Mouse (Mus musculus) gonadal fat pad, adult 2 months (tissue): Measurements from ENCODE around the gene Idh3a. TPM values are rescaled to one million over a fixed set of nuclear protein-coding genes. Genes with fewer than 3 reads are reported as not detected.
"Not testable (repeated sequence)": the region's sequence is repeated elsewhere in the genome, so short reads cannot be mapped to it uniquely, and the experiment has no call there.

ENCODE experiments used
- DNase-seq: peaks from one replicate; pipeline ENCODE4 v3.0.0-alpha.2; 2012; ENCODE audit warnings: low read depth
- polyA plus RNA-seq: library from polyadenylated mRNA; depleted of rRNA; stranded (reverse); fragments of >200 nt; gene quantifications from 2 replicates; pipeline ENCODE4 v1.2.3, GENCODE M21; 2012; rRNA removed

Gene Idh3a
- polyA plus RNA-seq: 64.5 and 104 TPM in 2 replicates

DNA sequence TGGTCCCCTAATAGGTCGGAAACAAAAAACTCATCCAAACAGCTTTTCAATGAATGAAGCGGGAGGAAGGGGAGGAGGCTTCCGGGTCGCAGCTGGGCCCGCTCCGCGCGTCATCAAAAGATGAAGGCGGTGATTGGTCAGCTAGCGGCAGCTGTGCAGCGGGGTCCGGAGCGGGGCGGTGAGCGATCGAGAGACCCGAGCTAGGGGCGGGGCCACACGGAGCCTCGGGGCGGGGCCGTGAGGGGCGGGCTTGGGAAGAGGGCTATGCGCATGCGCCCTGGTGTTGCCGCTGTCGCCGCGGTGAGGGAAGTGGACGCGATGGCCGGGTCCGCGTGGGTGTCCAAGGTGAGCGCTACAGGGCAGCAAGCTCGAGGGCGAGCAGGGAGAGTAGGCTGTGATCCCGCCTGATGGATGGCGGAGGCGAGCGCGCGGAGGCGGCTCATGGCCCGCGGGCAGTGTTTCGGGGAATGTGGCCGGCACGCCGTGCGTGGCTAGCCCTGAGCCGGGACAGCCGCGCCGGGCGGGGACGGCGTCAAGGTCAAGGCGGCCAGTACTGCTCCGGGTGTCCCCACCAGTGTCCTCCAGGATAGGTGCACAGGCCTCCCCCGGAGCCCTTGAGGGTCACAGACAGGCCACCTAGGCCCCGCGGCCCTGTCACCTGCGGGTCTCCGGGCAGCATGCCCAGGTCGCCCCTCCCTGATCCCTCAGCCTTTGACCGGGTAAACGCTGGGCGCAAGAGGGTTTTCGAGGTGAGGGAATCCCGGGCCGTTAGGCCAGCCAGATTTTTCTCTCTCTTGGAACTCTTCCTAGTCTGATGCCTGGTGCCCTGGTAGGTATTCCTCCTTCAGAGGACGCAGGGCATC, at the start of gene Idh3a:
Gene Idh3a, plus strand, starts transcription at position 136 of the 863 bp plus-strand sequence.
- DNase-seq: no peak

GRCm38 (mm10) chr9:54537030-54537429, 49.1 kb upstream of the Idh3a start:
- DNase-seq: no peak

GRCm38 (mm10) chr9:54537480-54537879, 48.7 kb upstream of the Idh3a start:
- DNase-seq: no peak

GRCm38 (mm10) chr9:54538244-54538643, 47.9 kb upstream of the Idh3a start:
- DNase-seq: no peak

DNA sequence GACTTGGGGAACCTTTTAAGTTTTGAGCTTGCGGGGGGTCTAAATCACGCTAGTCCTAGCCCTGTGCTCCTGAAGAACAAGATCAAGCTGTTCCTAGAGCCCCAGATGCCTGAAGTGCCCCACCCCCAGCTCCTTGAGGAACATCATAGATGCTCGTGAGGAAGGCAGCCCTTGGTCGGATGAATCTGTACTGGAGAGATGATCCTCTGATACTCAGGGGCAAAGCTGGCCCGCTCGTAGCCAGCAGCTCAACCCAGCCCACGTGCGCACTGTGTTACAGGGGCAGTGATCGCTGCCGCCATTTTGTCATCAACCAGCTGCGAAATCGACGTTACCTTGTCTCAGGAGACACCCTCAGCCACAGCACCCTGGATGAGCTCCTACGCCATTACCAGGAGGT, 47.5 kb upstream of the Idh3a start, which contains the start of gene Sh2d7:
Gene Sh2d7, plus strand, starts transcription at position 301 of the 400 bp plus-strand sequence.
- no peak for DNase-seq

DNA sequence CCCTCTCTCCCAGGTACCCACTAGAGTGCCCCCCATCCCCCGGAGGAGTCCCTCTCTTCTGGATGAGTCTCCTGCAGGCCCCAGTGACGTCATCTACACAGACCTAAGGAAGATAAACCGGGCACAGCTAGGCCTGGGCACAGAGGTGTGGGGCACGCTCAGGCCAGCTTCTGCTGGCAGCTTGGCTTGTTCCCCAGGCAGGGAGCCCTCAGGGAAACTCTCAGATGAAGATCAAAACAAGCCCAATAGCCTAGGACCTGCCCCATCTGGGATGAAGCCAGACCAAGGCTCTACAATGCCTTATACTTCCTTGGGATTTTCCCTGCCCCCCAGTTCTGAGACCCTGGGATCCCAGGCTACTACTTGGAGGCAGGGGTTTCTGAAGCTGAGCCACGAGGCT, 45.3 kb upstream of the Idh3a start:
- DNase-seq: no peak

- no peak for DNase-seq
Measured at GRCm38 (mm10) chr9:54544212-54544953, 41.8 kb upstream of the Idh3a start.

GRCm38 (mm10) chr9:54544954-54545315, 41.2 kb upstream of the Idh3a start:
- no peak for DNase-seq

DNA sequence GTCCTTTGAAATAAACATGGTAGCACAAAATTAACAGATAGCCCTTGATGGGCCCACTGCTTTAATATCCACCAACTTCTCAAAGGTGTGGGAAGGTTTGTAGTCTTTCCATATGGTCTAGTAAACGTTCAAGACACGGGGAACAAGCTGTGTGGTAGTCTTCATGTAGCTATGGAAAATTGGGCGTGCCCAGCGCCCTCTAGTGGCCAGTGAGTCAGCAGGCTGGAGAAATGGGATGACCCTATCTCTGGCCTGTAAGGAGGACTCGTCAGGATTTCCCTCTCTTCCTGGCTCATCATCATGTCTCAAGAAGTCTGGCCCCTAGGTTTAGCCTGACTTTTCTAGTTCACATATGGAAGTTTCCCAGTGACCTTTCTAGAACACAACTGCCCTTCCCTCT, 38.6 kb upstream of the Idh3a start:
- no peak for DNase-seq

DNA sequence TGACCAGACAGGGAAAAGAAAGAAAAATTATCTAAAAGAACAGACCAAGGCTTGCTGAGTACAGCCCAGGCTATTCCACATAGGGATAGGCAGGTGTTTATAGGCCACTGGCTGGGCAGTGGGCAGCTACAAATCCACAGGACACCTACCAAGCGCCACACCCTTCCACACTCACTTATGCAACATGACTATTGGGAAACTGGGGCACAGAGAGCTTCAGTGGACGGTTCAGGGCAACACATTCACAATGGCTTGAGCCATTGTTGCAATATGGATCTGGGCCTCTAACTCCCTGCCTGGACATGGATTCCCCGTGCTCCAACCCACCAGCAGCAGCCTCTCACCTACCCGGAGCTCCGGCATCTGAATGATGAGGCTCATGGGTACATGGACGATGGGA, 36.7 kb upstream of the Idh3a start:
- no peak for DNase-seq

- DNase-seq: no peak
Measured at GRCm38 (mm10) chr9:54552409-54552808, 33.7 kb upstream of the Idh3a start.

GRCm38 (mm10) chr9:54555044-54555443, 31.1 kb upstream of the Idh3a start:
- no peak for DNase-seq

DNA sequence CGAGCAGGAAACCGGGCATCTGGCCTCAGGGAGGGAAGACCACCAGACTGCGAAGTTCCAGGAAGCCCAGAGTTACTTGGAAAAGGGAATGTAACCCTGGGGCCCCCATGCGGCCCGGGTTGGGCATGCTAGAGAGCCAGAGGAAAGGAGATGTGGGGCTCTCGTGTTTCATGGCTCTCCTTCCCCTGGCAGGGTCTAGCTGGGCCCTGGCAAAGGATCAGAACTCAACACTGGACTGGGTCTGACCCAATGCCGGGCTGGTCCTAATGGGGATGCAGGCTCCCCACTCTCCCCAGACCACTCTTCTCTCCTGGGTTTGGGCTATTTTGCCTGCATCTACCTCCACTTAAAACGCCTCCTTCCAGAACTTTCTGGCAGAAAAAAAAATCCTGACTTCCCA, 27.4 kb upstream of the Idh3a start:
- no peak for DNase-seq

- no peak for DNase-seq
Measured at GRCm38 (mm10) chr9:54559771-54560471, 26.2 kb upstream of the Idh3a start, which contains the start of gene Cib2. Cib2 (minus strand) TSS chr9:54560218.

GRCm38 (mm10) chr9:54560831-54561601, 25.1 kb upstream of the Idh3a start:
- no peak for DNase-seq

DNA sequence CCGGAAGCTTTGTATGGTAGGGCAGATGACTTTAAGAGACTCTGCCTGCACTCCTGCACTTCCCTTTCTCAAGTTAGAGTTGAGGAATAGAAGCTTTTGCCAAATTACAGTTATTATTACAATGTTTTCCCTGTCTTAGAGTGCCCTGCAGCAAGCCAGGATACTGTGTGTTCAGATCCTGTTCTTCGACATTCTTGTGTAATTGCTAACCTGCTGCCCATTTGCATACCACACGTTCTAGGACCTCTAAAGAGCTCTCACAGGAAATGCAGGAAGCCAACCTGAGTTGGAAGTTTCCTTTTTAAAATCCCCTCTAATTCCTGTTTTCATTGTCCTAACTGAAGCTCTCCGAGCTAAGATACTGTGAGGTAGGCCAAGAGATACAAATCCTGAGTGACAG, 19.2 kb upstream of the Idh3a start:
- peak; percentile 88 for DNase-seq

- no peak for DNase-seq
Measured at GRCm38 (mm10) chr9:54568732-54569131, 17.4 kb upstream of the Idh3a start.

DNA sequence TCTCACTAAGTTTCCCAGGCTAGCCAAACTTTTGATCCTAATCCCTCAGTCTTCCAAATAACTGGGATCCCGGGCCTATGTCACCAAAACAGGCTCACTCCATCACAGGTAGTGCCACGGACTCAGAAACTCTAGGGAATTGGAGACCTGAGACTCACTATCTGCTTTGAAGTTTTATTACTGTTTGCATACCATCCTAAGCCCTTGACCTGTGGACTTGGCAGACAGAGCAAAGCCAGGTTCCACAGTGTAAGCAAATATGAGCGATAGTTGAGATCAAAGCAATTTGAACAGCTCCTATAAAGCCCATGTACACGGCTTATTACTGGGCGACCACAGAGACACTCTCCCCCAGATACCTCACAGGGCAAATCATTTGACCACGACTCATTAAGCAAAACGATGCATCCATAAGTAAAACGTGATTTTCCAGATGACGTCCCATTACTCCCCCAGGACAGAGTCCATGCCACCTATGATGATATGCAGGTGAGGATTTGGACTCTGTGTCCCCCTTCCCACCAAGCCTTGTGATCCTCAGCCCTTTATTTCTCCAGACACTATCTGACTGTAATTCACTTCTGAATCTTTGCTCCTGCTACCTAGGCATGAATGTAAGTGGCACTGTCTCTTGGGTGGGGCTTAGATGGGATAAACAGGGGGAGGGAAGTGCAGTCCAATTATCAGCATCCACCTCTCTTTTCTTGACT, 14.8 kb upstream of the Idh3a start:
- DNase-seq: no peak

- DNase-seq: no peak
Measured at GRCm38 (mm10) chr9:54583712-54584111, 2.4 kb upstream of the Idh3a start.

DNA sequence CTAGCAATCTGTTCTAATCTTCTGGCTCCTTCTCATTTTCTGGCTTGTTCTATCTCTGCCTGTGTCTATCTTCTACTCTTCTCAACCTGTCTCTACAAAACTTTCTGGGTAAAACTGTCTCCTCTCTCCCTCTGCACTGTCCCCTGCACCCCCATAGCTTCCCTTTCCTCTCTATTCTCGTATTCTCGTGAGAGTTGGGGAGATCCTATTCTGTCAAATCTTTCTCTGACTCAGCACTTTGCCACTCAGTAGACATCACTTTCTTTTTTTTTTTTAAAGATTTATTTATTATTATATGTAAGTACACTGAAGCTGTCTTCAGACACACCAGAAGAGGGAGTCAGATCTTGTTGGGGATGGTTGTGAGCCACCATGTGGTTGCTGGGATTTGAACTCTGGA, 2.0 kb upstream of the Idh3a start:
- not testable (repeated sequence) for DNase-seq

GRCm38 (mm10) chr9:54585839-54586198, 315 bp upstream of the Idh3a start:
- no peak for DNase-seq
